Mouse (Mus musculus) cerebellum, adult 11 months (tissue): ENCODE measurements around the gene D030056L22Rik.

ENCODE experiments used
- DNase-seq: peaks from one replicate; pipeline ENCODE4 v3.0.0; 2022

D030056L22Rik gene

DNA sequence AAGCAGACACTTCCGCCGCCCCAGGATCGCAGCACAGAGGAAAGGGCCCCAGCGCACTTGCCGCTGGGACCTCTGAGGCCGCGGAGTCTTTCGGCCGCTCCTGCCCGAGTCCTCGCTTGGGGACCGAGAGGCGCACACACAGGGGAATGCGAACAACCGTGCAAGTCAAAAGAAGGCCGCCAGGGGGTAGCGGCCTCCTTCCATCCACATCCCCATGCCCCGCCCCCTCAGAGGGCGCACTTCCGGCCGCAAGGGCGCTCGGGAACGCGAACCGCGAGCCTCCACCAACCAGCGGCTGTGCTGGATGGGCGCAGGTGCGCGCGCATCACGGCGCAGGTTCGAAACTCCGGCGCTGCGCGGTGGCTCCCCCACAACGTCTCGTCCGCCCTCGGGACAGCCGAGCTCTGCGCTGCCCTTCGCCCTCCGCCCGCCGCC lies at the start of gene D030056L22Rik:
Gene D030056L22Rik, plus strand, starts transcription at position 328 of the 435 bp plus-strand sequence.
- peak; percentile 97 for DNase-seq

GRCm38 (mm10) chr19:18663904-18664303 lies 49.1 kb upstream of the D030056L22Rik start:
- no peak for DNase-seq

DNA sequence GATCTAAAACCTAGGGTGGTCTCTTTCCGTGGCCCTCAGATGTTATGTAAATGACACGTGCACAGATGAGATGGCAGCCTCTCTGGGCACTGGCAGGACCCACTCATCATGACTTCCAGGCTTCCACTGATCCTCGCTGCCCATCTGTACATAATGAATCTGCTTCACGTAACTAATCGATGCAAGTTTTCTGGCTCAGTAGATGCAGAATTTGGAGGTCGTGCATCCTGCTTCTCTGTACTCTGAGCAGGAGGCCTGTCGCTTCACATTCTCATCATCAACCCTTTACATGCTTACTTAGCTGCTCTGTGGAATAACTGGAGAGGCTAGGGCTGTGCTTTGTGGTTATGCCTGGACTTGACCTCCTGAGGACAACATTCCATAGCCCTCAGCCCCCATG lies 46.0 kb upstream of the D030056L22Rik start:
- no peak for DNase-seq

- DNase-seq, result no peak
These were observed 43.4 kb upstream of the D030056L22Rik start for GRCm38 (mm10) chr19:18669551-18669950.

GRCm38 (mm10) chr19:18670608-18671007 lies 42.4 kb upstream of the D030056L22Rik start, which contains the start of gene Carnmt1:
TSS of gene Carnmt1 (plus strand) at chr19:18670764.
- DNase-seq, result peak; percentile 99

DNA sequence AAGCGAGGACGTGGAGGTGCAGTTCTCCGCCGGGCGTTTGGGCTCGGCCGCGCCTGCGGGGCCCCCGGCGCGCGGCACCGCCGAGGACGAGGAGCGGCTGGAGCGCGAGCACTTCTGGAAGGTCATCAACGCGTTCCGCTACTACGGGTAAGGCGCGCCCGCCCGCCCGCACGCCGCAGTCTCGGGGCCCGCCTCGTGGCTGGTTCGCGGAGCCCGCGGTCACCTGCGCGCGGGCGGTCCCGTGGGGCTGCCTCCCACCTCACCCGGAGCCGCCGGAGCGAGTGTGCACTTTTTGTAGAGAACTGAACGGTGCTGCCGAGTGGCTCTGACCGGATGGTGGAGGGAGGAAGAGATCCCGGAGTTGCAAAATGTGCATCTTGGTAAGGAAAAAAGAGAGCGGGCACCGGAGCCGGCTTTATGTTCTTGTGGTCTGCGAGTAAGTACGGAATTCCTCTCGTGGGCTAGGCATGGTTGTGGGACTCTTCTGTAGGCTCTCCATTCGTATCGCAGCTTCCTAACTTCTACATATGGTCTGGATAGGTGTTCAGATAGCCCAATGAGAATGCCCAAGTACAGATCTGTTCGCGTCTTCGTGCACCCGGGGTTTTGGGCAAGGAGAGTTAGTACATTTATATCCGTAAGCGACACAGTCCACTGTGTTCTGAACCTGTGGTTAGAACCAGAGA lies 41.8 kb upstream of the D030056L22Rik start:
- DNase-seq, result peak; percentile 52

DNA sequence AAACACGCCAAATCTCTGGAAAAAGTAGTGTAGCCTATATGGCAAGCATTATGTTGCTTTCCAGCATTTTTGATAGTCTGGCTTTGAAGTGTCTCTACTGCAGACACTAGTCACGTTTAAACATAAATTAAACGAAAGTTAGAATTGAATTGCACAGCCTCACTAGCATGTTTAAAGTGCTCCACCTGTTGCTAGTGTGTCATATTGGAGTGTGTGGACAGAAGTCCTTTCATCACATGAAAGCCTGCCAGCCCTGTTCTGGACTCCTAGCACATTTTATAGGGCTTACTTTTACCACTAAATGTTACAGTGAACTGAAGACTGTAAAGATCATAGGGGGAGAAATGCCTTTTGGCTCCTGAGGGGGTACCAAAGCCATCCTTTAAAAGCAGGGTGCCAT lies 40.5 kb upstream of the D030056L22Rik start:
- DNase-seq, result no peak

GRCm38 (mm10) chr19:18673116-18673515 lies 39.9 kb upstream of the D030056L22Rik start:
- DNase-seq, result no peak

DNA sequence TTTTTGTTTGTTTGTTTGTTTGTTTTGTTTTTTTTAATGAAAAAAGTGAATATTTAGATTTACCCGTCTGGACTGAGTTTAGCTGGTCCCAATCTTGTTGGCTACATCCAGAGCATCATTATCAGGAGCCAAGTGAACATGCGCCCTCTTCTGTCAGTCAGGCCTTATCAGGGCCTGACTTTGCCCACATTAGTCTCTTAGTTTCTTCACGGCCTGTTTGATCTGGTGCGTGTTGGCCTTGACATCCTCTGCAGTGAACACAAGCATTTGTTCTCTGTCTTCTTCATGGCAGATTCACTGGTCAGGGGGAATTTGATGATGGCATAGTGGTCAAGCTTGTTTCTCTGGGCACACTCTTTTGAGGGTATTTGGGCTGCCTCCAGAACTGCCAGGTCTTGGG lies 30.9 kb upstream of the D030056L22Rik start:
- no peak for DNase-seq

- no peak for DNase-seq
These were observed 25.4 kb upstream of the D030056L22Rik start for GRCm38 (mm10) chr19:18687556-18687955.

DNA sequence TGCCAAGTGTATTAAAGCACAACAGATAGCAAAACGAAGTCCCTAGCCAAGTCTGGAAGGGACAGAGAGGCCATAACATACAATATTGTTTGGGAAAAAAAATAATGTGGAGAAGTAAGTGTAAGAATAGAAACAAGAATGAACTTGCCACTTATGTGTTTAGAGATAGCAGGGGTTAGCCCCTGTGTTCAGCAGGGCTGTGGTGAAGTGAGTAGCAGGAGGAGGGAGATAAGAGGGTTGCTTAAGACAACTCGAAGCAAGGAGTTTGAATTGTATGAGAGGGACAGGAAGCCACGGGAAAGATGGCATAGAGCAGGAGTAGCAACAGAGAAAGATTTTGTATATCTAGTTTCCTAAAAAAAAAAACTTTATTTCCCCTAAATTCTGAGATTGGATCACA lies 20.8 kb upstream of the D030056L22Rik start:
- no peak for DNase-seq

GRCm38 (mm10) chr19:18692768-18693167 lies 20.2 kb upstream of the D030056L22Rik start:
- DNase-seq, result no peak

GRCm38 (mm10) chr19:18695116-18695515 lies 17.9 kb upstream of the D030056L22Rik start:
- DNase-seq, result no peak

- DNase-seq, result no peak
These were observed 17.4 kb upstream of the D030056L22Rik start for GRCm38 (mm10) chr19:18695552-18695951.

- no peak for DNase-seq
These were observed 4.9 kb upstream of the D030056L22Rik start for GRCm38 (mm10) chr19:18708101-18708500.

DNA sequence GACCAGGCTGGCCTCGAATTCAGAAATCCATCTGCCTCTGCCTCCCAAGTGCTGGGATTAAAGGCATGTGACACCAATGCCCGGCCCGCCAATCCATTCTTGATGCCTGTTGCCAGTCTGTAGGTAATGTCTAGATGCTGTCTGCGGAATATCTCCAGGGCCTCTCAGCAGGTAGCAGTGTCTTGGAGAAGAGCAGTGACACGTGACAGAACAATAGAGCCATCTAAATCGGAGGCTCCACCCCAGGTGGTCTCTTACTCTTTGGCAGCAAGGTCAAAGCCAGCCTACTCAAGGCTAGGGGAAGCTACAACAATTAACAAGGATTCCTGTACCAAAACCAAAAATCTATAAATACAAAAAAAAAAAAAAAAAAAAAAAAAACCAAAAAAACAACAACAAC lies 2.1 kb upstream of the D030056L22Rik start:
- no peak for DNase-seq

DNA sequence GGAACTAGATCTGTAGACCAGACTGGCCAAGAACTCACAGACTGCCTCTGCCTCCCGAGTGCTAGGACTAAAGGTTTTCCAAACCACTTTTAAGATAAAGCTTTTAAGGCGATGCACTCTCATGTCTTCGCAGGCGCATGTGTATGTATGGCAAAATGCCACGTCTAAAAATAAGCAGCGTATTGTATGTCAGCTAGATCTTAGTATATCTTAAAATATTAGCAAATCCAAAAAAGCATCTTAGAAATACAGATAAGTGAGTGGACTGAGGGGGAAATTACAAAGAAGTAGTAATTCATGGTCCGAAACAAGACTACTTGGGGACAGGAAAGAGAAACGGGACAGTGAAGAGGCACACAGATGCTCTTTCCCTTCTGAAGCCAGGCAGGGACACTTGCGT lies 1.4 kb upstream of the D030056L22Rik start:
- DNase-seq, result no peak

DNA sequence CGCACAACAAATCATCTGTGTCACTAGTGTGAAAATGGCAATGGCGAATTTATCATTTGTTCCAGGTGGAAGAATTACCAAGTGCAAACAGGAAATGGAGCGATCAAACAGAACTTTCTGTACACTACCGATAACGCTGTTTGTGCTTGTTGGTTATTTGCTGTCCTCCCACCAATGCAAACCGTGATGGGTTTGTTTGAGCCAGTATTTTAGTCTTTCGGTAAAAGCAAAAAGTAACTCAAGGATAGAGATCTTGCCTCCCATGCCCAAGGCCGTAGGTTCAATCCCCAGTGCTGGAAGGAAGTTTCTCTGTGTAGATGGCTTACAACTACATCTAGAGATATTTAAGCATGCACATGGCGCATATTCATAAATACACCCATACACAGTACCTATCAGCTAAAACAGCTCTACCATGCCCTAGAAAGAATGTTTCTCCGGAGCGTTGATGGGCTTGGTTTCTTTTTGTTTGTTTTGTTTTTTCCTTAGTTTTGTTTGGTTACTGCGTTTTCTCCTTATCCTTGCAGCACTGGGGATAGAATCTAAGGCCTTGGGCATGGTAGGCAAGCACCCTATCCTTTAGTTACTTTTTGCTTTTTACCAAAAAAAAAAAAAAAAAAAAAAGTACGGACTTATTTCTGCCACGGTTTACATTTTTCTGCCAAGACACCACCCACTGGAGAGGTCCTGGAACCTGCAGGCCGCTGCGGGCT lies 684 bp upstream of the D030056L22Rik start:
- no peak for DNase-seq

GRCm38 (mm10) chr19:18713357-18713756 lies 364 bp downstream of the D030056L22Rik start:
- DNase-seq, result peak; percentile 46

DNA sequence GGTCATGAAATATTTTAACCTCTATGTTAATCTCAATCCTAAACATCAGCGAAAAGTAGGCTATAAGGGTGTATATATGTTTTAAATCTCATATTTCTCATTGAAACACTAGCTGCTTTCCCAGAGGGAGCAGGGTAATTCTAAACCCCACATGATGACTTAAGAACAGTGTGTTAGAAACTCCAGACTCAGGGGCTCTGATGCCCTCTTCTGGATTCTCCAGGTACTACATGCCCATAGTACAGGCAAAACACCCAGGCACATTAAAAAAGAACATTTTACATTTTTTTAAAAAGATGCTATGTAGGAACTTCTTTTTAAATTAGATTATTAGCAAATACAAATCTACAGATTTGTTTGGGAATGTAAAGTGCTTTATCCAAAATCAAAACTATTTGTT lies 3.4 kb downstream of the D030056L22Rik start:
- peak; percentile 56 for DNase-seq

DNA sequence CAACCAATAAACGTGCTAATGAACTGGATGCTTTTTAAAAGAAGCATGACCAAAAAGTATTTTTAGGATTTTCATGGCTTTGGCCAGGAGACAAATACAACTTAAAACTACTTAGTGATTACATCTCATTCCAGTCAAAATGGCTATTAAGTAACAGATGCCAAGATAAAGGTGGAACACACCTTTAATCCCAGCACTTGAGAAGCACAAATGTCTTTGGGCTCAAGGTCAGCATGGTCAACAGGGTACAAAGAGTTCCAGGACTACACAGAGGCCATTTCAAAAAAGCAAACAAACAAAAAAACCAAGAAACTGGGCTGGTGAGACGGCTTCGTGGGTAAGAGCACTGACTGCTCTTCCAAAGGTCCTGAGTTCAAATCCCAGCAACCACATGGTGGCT lies 7.3 kb downstream of the D030056L22Rik start:
- DNase-seq, result no peak

GRCm38 (mm10) chr19:18725186-18725585 lies 12.2 kb downstream of the D030056L22Rik start:
- no peak for DNase-seq

DNA sequence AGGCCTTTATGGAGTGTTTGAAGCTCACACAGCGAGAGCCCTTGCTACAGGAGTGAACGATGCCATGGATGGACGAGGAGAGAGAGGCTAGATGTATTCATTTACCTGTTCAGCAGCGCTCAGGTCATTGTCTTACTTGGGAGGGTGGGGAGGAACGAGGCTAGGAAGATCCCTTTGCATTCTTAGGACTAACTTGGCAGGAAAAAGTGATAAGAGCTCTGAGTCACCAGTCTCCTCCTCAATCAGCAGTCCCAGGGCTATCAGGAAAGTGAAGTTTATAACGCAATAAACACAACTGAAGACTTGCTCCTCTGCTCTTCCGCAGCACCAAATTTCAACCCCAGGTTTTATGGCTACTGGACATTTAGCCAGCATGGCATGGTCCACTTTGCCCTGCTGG lies 17.3 kb downstream of the D030056L22Rik start:
- no peak for DNase-seq

- no peak for DNase-seq
These were observed 18.1 kb downstream of the D030056L22Rik start for GRCm38 (mm10) chr19:18731077-18731476.
